Mouse (Mus musculus): ENCODE results near the gene Ttyh1. TPM values are rescaled to one million over a fixed set of nuclear protein-coding genes. Genes with fewer than 3 reads are reported as not detected.

The Ttyh1 gene
- polyA plus RNA-seq (2014; fragmentation: Illumina TruSeq; extraction: RNeasy Lipid Tissue Mini Kit (QIAGEN cat#74804); ENCODE audit: low read depth, low replicate concordance): 1.2 TPM

DNA sequence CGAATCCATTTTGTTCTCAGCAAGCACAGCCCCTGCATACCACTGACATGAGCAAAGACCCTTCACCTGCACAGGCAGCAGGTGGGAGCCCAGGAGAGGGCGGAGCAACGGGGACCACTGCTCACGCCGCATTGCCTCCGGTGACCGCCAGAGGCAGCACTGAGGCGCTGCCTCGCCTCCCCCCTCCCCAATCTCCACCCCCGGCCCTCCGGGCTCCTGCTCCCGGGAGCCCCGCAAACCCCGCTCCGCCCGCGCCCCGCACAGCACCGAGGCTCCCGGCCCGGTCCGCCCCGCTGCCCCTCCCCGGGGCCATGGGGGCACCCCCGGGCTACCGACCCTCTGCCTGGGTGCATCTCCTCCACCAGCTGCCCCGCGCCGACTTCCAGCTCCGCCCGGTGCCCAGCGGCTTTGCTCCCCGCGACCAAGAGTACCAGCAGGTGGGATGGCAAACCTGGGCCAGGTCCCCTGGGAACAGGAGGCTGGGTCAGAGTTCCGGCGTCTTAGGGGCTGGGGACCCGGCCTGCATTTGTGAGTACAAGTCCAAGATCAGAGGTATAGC lies at the start of gene Ttyh1:
Gene Ttyh1, plus strand, starts transcription at position 65 of the 559 bp plus-strand sequence.

DNA sequence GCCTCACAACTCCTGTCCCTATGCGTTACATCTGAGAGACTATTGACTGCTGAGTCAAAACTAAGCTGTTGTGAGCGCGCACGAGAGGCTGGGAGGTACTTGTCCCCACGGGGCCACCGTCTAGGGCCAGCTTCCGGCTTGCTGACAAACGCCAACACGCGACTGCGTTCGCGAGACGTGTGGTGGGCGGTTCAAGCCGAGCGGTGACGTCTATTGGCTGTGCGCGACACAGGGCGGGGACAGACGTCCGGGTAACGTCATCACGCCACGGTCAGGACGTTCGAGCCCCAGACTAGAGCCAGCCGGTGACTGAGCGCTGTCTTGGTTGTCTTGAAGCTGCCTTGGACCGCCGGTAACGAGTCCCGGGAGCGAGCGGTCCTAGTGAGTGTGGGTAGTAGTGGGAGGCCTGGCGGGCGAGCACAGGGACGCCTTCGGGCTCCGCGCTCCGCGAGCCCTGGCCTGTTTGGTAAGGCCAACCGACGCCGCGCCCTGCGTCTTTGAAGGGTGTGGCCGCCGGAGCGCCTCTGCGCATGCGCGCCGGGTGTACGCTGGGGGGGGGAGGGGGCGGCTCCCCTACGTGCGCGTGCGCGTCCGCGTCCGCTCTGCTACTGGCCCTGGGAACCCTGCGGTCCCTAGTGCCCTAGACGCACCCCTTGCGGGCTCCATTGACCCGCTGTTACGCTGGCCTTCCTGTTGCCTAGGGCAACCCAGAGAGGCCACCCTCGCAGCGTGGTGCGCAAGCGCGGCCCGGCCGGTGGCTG lies 17.7 kb downstream of the Ttyh1 start, which contains the start of gene Leng8:
Gene Leng8, plus strand, starts transcription at position 269 of the 761 bp plus-strand sequence.

DNA sequence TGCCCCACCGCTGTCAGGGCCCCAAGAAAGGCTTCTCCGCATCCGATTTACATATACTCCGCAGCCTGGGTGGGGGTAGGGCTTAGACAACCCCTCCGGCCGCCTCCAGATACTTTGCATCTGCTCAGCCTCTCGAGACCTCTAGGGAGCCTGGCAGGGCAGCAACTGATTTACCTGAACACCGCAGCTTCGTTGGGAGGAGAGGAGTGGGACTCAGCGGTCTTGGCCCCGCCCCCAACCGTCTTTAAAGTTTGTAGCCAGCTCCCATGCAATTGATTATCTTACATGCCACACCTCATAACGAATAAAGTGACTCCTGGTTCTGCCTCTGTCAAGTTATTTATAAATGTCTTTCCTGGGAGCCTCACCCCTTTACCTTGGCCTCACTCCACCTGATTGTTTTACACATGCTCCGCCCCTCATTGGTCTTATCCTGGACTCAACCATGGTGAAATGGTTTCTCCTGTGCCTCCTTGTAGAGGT lies 30.9 kb downstream of the Ttyh1 start, which contains the start of gene Leng9:
Gene Leng9, minus strand, starts transcription at position 316 of the 483 bp plus-strand sequence.

DNA sequence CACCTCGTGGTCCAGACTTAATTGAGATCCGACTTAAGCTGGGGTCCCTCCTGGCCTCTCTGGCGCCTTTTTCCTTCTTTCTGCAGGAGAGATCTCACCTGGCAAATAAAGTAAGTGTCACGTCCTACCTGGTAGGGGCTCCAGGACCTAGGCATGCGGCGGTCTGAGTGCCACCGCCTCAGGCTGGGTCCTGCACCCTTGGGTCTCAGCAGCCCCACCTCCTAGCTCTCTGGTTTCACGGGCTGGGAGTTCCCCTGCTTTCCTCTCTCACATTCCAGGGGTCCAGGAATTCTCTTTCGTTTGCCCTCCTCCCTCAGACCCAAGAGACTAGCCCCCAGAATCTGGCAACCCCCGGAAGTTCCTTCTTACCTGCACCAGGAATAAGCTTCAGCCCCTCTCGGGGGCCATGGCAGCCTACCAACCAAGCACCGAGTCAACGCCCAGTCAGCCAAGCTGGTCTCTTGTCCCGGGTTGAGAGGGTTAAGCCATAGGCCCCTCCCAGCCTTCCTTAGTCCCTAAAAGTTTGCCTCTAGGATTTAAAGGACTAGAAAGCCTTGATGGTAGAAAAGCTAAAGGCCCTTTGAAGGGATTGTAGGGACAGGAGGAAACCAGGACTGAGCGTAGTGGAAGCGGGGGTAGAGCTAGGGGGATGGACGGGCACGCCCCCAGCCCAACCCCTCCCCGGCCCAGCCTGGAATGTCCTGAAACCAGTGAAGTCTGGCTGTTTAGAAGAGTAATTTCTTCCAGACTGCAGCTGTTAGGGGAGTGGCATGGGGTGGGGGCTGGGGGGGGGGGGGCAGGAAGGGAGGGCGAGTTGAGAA lies 45.1 kb downstream of the Ttyh1 start, which contains the start of gene Cdc42ep5:
Gene Cdc42ep5, minus strand, starts transcription at position 771 of the 821 bp plus-strand sequence.

Other genes with a start within 250 kb of the Ttyh1 start
- not detected for gene Gm14548, start 221.3 kb upstream of the Ttyh1 start, polyA plus RNA-seq (2014; fragmentation: Illumina TruSeq; extraction: RNeasy Lipid Tissue Mini Kit (QIAGEN cat#74804); ENCODE audit: low read depth, low replicate concordance)
- not detected for gene Lilra6, start 203.9 kb upstream of the Ttyh1 start, polyA plus RNA-seq (2014; fragmentation: Illumina TruSeq; extraction: RNeasy Lipid Tissue Mini Kit (QIAGEN cat#74804); ENCODE audit: low read depth, low replicate concordance)
- gene Lair1, start 56.2 kb upstream of the Ttyh1 start, polyA plus RNA-seq (2014; fragmentation: Illumina TruSeq; extraction: RNeasy Lipid Tissue Mini Kit (QIAGEN cat#74804); ENCODE audit: low read depth, low replicate concordance): 3.3 TPM
- gene Leng8, start 17.6 kb downstream of the Ttyh1 start, polyA plus RNA-seq (2014; fragmentation: Illumina TruSeq; extraction: RNeasy Lipid Tissue Mini Kit (QIAGEN cat#74804); ENCODE audit: low read depth, low replicate concordance): 14.4 TPM
- gene Leng9, start 31.0 kb downstream of the Ttyh1 start, polyA plus RNA-seq (2014; fragmentation: Illumina TruSeq; extraction: RNeasy Lipid Tissue Mini Kit (QIAGEN cat#74804); ENCODE audit: low read depth, low replicate concordance): 0.44 TPM
- gene Cdc42ep5, start 45.5 kb downstream of the Ttyh1 start, polyA plus RNA-seq (2014; fragmentation: Illumina TruSeq; extraction: RNeasy Lipid Tissue Mini Kit (QIAGEN cat#74804); ENCODE audit: low read depth, low replicate concordance): not detected
- gene Lilra5, start 118.3 kb downstream of the Ttyh1 start, polyA plus RNA-seq (2014; fragmentation: Illumina TruSeq; extraction: RNeasy Lipid Tissue Mini Kit (QIAGEN cat#74804); ENCODE audit: low read depth, low replicate concordance): 4.3 TPM
- gene Ncr1, start 218.3 kb downstream of the Ttyh1 start, polyA plus RNA-seq (2014; fragmentation: Illumina TruSeq; extraction: RNeasy Lipid Tissue Mini Kit (QIAGEN cat#74804); ENCODE audit: low read depth, low replicate concordance): not detected